Mouse (Mus musculus) CH12.LX (cell line): ENCODE measurements around the gene Egfl7.

Source experiments
- CTCF ChIP-seq, 2 experiments: IDR thresholded peaks in 1 of 2; conservative IDR thresholded peaks in 1 of 2; 2 replicates each; pipeline ENCODE4 v1.5.1; 2011 to 2012; ENCODE audit warnings: low read depth in 2 of 2, low read length in 2 of 2, improper control_type of control experiment in 1 of 2, inconsistent platforms in 1 of 2, mild to moderate bottlenecking in 1 of 2, moderate library complexity in 1 of 2
- EP300 ChIP-seq: IDR thresholded peaks from 2 replicates; pipeline ENCODE4 v1.6.1; 2011; ENCODE audit warnings: low read length, improper control_type of control experiment
- ETS1 ChIP-seq: conservative IDR thresholded peaks from 2 replicates; pipeline ENCODE4 v1.6.1; 2012; ENCODE audit warnings: low read depth, mild to moderate bottlenecking, inconsistent platforms, low read length, improper control_type of control experiment, moderate library complexity
- HCFC1 ChIP-seq: IDR thresholded peaks from 2 replicates; pipeline ENCODE4 v1.6.1; 2012; ENCODE audit warnings: low read depth, mild to moderate bottlenecking, inconsistent platforms, low read length, improper control_type of control experiment
- IRF4 ChIP-seq: IDR thresholded peaks from 2 replicates; pipeline ENCODE4 v1.6.1; 2014; ENCODE audit warnings: low read depth, mild to moderate bottlenecking, inconsistent platforms, low read length, improper control_type of control experiment
- MAFK ChIP-seq: IDR thresholded peaks from 2 replicates; pipeline ENCODE4 v1.6.1; 2011; ENCODE audit warnings: low read length, improper control_type of control experiment; ENCODE audit not compliant: insufficient replicate concordance
- MAZ ChIP-seq: IDR thresholded peaks from 2 replicates; pipeline ENCODE4 v1.6.1; 2012; ENCODE audit warnings: low read depth, mild to moderate bottlenecking, inconsistent platforms, low read length, improper control_type of control experiment, moderate library complexity
- MEF2A ChIP-seq: IDR thresholded peaks from 2 replicates; pipeline ENCODE4 v1.6.1; 2014; ENCODE audit warnings: low read depth, mild to moderate bottlenecking, inconsistent platforms, low read length, improper control_type of control experiment, borderline replicate concordance
- POLR2A ChIP-seq: IDR thresholded peaks from 2 replicates; pipeline ENCODE4 v1.6.1; 2011; ENCODE audit warnings: low read depth, mild to moderate bottlenecking, improper control_type of control experiment, low read length
- RAD21 ChIP-seq: IDR thresholded peaks from 2 replicates; pipeline ENCODE4 v1.6.1; 2011; ENCODE audit warnings: low read depth, mild to moderate bottlenecking, low read length, improper control_type of control experiment, moderate library complexity
- SMC3 ChIP-seq: IDR thresholded peaks from 2 replicates; pipeline ENCODE4 v1.6.1; 2011; ENCODE audit warnings: low read depth, low read length, improper control_type of control experiment
- TBP ChIP-seq: conservative IDR thresholded peaks from 2 replicates; pipeline ENCODE4 v1.6.1; 2011; ENCODE audit warnings: low read depth, low read length, improper control_type of control experiment
- USF1 ChIP-seq: IDR thresholded peaks from 2 replicates; pipeline ENCODE4 v1.6.1; 2014; ENCODE audit warnings: low read depth, mild to moderate bottlenecking, inconsistent platforms, low read length, improper control_type of control experiment

DNA sequence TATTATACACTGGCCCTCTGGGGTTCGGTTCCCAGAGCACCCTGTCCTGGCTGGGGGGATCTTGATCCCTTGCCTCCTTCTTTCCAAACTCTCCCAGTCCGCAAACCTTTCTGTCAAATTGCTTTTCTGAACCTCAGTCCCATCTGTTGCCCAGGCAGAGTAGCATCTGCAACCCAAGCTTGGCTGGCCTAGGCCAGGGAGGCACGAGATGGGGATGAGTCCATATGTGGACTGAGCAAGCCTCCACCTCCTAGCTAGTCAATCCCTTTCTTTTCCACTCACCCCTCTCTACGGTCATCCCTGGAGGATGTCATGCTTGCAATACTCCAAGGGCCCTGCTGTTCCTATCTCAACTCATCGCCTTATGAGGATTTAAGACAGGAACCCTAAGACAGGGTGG, 22.8 kb downstream of the Egfl7 start:
- TF ChIP-seq CTCF (conservative IDR thresholded peaks at IDR 0.05 in 1 of 2, IDR thresholded peaks at IDR 0.05 in 1 of 2; ENCODE audit: low read depth in 2 of 2, low read length in 2 of 2) (no peak), MEF2A (no peak), RAD21 (no peak), HCFC1 (no peak), IRF4 (no peak), TBP (no peak), ETS1 (no peak), POLR2A (no peak), USF1 (no peak), SMC3 (no peak), MAFK (no peak), MAZ (no peak), EP300 (no peak)
